In genomic region chr2:5417158-5418032, GRCm38 (mm10) we compare ENCODE assay signal across 9 mouse cellular contexts.
DNase-seq lines count a peak whose midpoint lies in the region; ATAC-seq and TF ChIP-seq lines count a peak whose summit lies in the region.
"Had no signal": no experiment of that assay in that cellular context is flagged by ENCODE, and none has a peak within 500 bp of the region (broad histone marks: within the 10 kb centered on the region; RNA-seq: fewer than 3 reads in every experiment).

No protein-coding gene starts in this region.

- H3K36me3 ChIP-seq in midbrain, postnatal 0 days (ENCODE audit: insufficient read depth, low read length), result no peaks in the 10 kb centered on the region

- peak; percentile 37 for DNase-seq in kidney, postnatal 14 days
- no peak for DNase-seq in kidney, adult 11 months
- DNase-seq in MEL-GATA-1-ER (ENCODE audit: extremely low read depth, low read depth), result peak; percentile 46
- peak; percentile 58 to 75 for DNase-seq in cerebellum, adult 2 months
- no peak for DNase-seq in midbrain, postnatal 0 days (ENCODE audit: low spot score)
- no peak for DNase-seq in left cerebral cortex, adult 18-20 months (ENCODE audit: low spot score in 2 of 2)
- DNase-seq: embryo, embryonic 11 days; layer of hippocampus, postnatal 36 days had no signal

- H3K4me2 ChIP-seq in midbrain, postnatal 0 days (ENCODE audit: low read depth, low read length, poor library complexity, severe bottlenecking), result no peak overlapping the region

- H3K9me3 ChIP-seq in midbrain, postnatal 0 days (ENCODE audit: low read length), result no peaks in the 10 kb centered on the region

- no peak overlapping the region for H3K4me3 ChIP-seq in cerebellum, adult 2 months (replicated peaks; ENCODE audit: insufficient read depth, low read depth, low read length)
- H3K4me3 ChIP-seq in midbrain, postnatal 0 days (ENCODE audit: low read depth, low read length), result no peak overlapping the region

- 72% methylated on average over 6 of the region's 6 CpGs for WGBS in cerebellum, adult 2 months
- 72% methylated on average over 6 of the region's 6 CpGs for WGBS in midbrain, postnatal 0 days

- TF ChIP-seq POLR2A in cerebellum, adult 2 months (IDR thresholded peaks at IDR 0.05; ENCODE audit: borderline replicate concordance, insufficient read depth, low read length), result no peak

- no peak overlapping the region for H3K9ac ChIP-seq in midbrain, postnatal 0 days (replicated peaks; ENCODE audit: low read length, poor library complexity, severe bottlenecking)

- no peaks in the 10 kb centered on the region for H3K27me3 ChIP-seq in cerebellum, adult 2 months (ENCODE audit: control insufficient read depth, insufficient read depth, low read length)
- no peaks in the 10 kb centered on the region for H3K27me3 ChIP-seq in midbrain, postnatal 0 days (ENCODE audit: insufficient read depth, low read length)

- H3K4me1 ChIP-seq in cerebellum, adult 2 months (ENCODE audit: control insufficient read depth, insufficient read depth, low read length), result peaks cover 7% of the 10 kb centered on the region; the same call in 1 of the 2 replicates
- no peaks in the 10 kb centered on the region for H3K4me1 ChIP-seq in midbrain, postnatal 0 days (ENCODE audit: insufficient read depth, low read length)

- H3K27ac ChIP-seq in cerebellum, adult 2 months (ENCODE audit: insufficient read depth, low read length), result no peak overlapping the region
- H3K27ac ChIP-seq in midbrain, postnatal 0 days (ENCODE audit: low read depth, low read length), result no peak overlapping the region

- peak; percentile 80 for ATAC-seq in megakaryocyte, adult 5-6 weeks (ENCODE audit: poor library complexity, severe bottlenecking)
- ATAC-seq in midbrain, postnatal 0 days (ENCODE audit: low FRiP score), result no peak

- TF ChIP-seq CTCF in cerebellum, adult 2 months (IDR thresholded peaks at IDR 0.05; ENCODE audit: borderline replicate concordance, insufficient read depth, low read depth, low read length), result no peak
- no peak for TF ChIP-seq CTCF in midbrain, postnatal 0 days (IDR thresholded peaks at IDR 0.05)

Comparison
In these comparisons a context has a peak if more than half of its experiments do, and no peak if none do; other contexts are left out.
1. DNase-seq: peak in kidney, postnatal 14 days (single experiment), MEL-GATA-1-ER (single experiment) and cerebellum, adult 2 months (2 of 2); none in kidney, adult 11 months (single experiment), midbrain, postnatal 0 days (single experiment) and left cerebral cortex, adult 18-20 months (0 of 2).